Mouse (Mus musculus) myocyte (in vitro differentiated cells): ENCODE measurements around the gene Sgsm1. TPM values are rescaled to one million over a fixed set of nuclear protein-coding genes. Genes with fewer than 3 reads are reported as not detected.

Source experiments
- H3K27me3 ChIP-seq: one replicate; pipeline ENCODE4 v1.6.1; 2011; ENCODE audit not compliant: control insufficient read depth, insufficient read depth, insufficient read length
- H3K36me3 ChIP-seq: one replicate; pipeline ENCODE4 v1.6.1; 2011; ENCODE audit not compliant: control insufficient read depth, insufficient read depth
- H3K4me2 ChIP-seq: one replicate; pipeline ENCODE4 v1.6.1; 2011; ENCODE audit warnings: low read depth, control low read depth
- H3K4me3 ChIP-seq: one replicate; pipeline ENCODE4 v1.5.1; 2011; ENCODE audit warnings: mild to moderate bottlenecking, control low read depth, moderate library complexity
- H3K79me2 ChIP-seq: one replicate; pipeline ENCODE4 v1.6.1; 2011; ENCODE audit not compliant: control insufficient read depth, insufficient read depth
- H3ac ChIP-seq: one replicate; pipeline ENCODE4 v1.6.1; 2011; ENCODE audit not compliant: control insufficient read depth, insufficient read length
- CEBPB ChIP-seq: IDR thresholded peaks from 2 replicates; pipeline ENCODE4 v1.6.1; 2011; ENCODE audit warnings: mild to moderate bottlenecking, moderate library complexity; ENCODE audit not compliant: poor library complexity, insufficient read depth, severe bottlenecking
- E2F4 ChIP-seq: IDR thresholded peaks from one replicate; pipeline ENCODE4 v1.6.1; 2011; ENCODE audit warnings: mild to moderate bottlenecking, control low read depth, moderate library complexity; ENCODE audit not compliant: insufficient read depth
- MAX ChIP-seq: IDR thresholded peaks from one replicate; pipeline ENCODE4 v1.6.1; 2011; ENCODE audit warnings: low read depth, mild to moderate bottlenecking, control low read depth
- MYOD1 ChIP-seq, 3 experiments: IDR thresholded peaks; one replicate each; pipeline ENCODE4 v1.6.1; 2011; ENCODE audit warnings: control low read depth in 2 of 3, low read depth in 2 of 3, mild to moderate bottlenecking in 2 of 3, moderate library complexity in 1 of 3; ENCODE audit not compliant: insufficient read length in 2 of 3, control insufficient read depth in 1 of 3
- MYOG ChIP-seq, 3 experiments: IDR thresholded peaks; one replicate each; pipeline ENCODE4 v1.6.1; 2011; ENCODE audit warnings: control low read depth in 2 of 3, low read depth in 2 of 3, mild to moderate bottlenecking in 2 of 3; ENCODE audit not compliant: insufficient read length in 2 of 3, control insufficient read depth in 1 of 3, insufficient read depth in 1 of 3
- POLR2A ChIP-seq: IDR thresholded peaks from one replicate; pipeline ENCODE4 v1.6.1; 2011; ENCODE audit warnings: low read depth, mild to moderate bottlenecking, control low read depth, moderate library complexity; ENCODE audit not compliant: insufficient read length
- POLR2AphosphoS2 ChIP-seq: IDR thresholded peaks from one replicate; pipeline ENCODE4 v1.6.1; 2011; ENCODE audit warnings: low read depth, control low read depth; ENCODE audit not compliant: insufficient read length
- REST ChIP-seq: IDR thresholded peaks from one replicate; pipeline ENCODE4 v1.6.1; 2011; ENCODE audit warnings: mild to moderate bottlenecking, control low read depth, moderate library complexity; ENCODE audit not compliant: insufficient read depth, insufficient read length
- SRF ChIP-seq: IDR thresholded peaks from one replicate; pipeline ENCODE4 v1.6.1; 2011; ENCODE audit warnings: low read depth; ENCODE audit not compliant: control insufficient read depth, insufficient read length
- TCF12 ChIP-seq: IDR thresholded peaks from one replicate; pipeline ENCODE4 v1.6.1; 2011; ENCODE audit warnings: mild to moderate bottlenecking, control low read depth; ENCODE audit not compliant: poor library complexity, insufficient read depth, severe bottlenecking
- TCF3 ChIP-seq: IDR thresholded peaks from one replicate; pipeline ENCODE4 v1.6.1; 2011; ENCODE audit warnings: low read depth, control low read depth; ENCODE audit not compliant: insufficient read length
- USF1 ChIP-seq: IDR thresholded peaks from one replicate; pipeline ENCODE4 v1.6.1; 2011; ENCODE audit warnings: low read depth, mild to moderate bottlenecking, control low read depth, moderate library complexity
- polyA plus RNA-seq: library from polyadenylated mRNA; unstranded; fragments of >200 nt; fragmentation: generic; extraction: Trizol; gene quantifications from one replicate; pipeline ENCODE4 v1.2.1, GENCODE M21; 2012; ENCODE audit warnings: missing spikeins

The Sgsm1 gene
- polyA plus RNA-seq, 1 experiment: 3.6 TPM

DNA sequence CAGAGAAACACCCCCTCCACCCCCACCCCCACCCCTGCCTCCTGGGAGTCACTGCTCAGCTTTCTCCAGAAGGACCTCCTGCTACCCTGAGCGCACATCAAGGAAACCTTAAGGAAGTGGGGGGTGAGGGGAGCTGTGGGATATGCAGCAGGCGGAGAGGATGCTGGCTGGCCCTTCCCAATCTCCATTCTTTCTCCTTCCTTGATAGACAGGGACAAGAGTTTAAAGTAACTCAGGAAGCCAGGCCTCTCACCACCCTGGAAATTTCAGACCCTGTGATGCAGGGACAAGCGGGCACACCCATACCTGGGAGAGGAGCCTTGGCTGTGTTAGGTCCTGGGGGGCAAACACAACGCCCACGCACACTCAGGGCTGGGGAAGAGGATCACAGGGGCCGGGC, 100.3 kb downstream of the Sgsm1 start:
- Histone ChIP-seq H3ac (no peak overlapping the region), H3K4me2 (no peak overlapping the region), H3K79me2 (peaks cover 7% of the 10 kb centered on the region), H3K4me3 (no peak overlapping the region), H3K27me3 (no peaks in the 10 kb centered on the region), H3K36me3 (no peaks in the 10 kb centered on the region)
- no peak for TF ChIP-seq MAX
- TF ChIP-seq TCF12: no peak
- no peak for TF ChIP-seq MYOG (IDR thresholded peaks at IDR 0.05; ENCODE audit: control insufficient read depth in 1 of 3, insufficient read depth in 1 of 3, insufficient read length in 2 of 3, low read depth in 2 of 3)
- no peak for TF ChIP-seq POLR2AphosphoS2
- TF ChIP-seq CEBPB: no peak
- no peak for TF ChIP-seq USF1
- TF ChIP-seq E2F4: no peak
- no peak for TF ChIP-seq SRF

DNA sequence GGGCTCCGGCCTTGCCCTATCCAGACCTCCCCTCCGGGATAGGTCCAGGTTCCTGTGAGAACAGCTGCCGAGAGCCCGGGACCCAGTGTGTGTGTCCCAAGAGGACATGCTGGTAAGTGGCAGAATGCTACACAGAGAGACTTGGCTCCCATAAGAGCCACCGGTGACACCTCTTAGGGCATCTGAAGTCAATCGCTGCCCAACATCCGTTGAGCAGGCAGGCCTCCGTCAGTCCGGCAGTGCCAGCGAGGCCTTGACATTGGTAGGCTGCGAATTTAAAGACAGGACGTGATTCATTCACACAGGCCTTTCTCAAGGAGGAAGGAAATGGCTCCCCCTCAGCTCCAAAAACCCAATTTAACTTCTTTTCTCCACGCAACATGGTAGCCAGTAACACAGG, 100.7 kb downstream of the Sgsm1 start:
- TF ChIP-seq CEBPB (no peak), MAX (no peak), E2F4 (no peak), MYOG (IDR thresholded peaks at IDR 0.05; ENCODE audit: control insufficient read depth in 1 of 3, insufficient read depth in 1 of 3, insufficient read length in 2 of 3, low read depth in 2 of 3) (no peak), REST (no peak), SRF (no peak), POLR2A (no peak), POLR2AphosphoS2 (no peak), MYOD1 (IDR thresholded peaks at IDR 0.05; ENCODE audit: control insufficient read depth in 1 of 3, insufficient read length in 2 of 3, low read depth in 2 of 3) (no peak)
- no peak overlapping the region for H3K4me2 ChIP-seq
- H3K4me3 ChIP-seq: no peak overlapping the region
- H3K27me3 ChIP-seq: no peaks in the 10 kb centered on the region
- no peaks in the 10 kb centered on the region for H3K36me3 ChIP-seq
- H3ac ChIP-seq: no peak overlapping the region
- peaks cover 7% of the 10 kb centered on the region for H3K79me2 ChIP-seq

DNA sequence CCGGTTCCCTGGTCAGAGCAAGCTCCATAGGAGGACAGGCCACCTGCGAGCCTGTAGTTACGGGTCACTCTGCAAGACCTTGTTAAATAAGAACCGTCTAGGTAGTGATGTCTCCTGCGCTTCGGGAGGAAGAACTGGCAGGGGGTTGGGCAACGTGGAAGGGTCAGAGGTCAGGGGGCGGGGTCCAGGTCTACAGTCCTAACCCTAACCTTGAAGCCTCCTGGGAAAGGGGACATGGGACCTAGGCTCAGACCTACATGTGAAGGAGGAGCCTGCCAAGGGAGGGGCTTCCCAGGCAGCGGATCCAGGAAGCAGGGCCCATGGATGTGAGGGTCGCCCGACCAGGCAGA, 101.2 kb downstream of the Sgsm1 start:
- no peaks in the 10 kb centered on the region for H3K27me3 ChIP-seq
- no peak overlapping the region for H3ac ChIP-seq
- no peak for TF ChIP-seq MAX
- no peak for TF ChIP-seq POLR2A
- no peak for TF ChIP-seq TCF12
- no peak for TF ChIP-seq E2F4
- no peak for TF ChIP-seq MYOG (IDR thresholded peaks at IDR 0.05; ENCODE audit: control insufficient read depth in 1 of 3, insufficient read depth in 1 of 3, insufficient read length in 2 of 3, low read depth in 2 of 3)
- no peak for TF ChIP-seq POLR2AphosphoS2
- TF ChIP-seq MYOD1 (IDR thresholded peaks at IDR 0.05; ENCODE audit: control insufficient read depth in 1 of 3, insufficient read length in 2 of 3, low read depth in 2 of 3): no peak
- no peak for TF ChIP-seq CEBPB
- no peak for TF ChIP-seq SRF
- no peak for TF ChIP-seq TCF3
- TF ChIP-seq REST: no peak
- TF ChIP-seq USF1: no peak
- no peaks in the 10 kb centered on the region for H3K36me3 ChIP-seq
- H3K4me3 ChIP-seq: no peak overlapping the region
- peak overlapping the region; percentile 44 for H3K4me2 ChIP-seq
- peaks cover 7% of the 10 kb centered on the region for H3K79me2 ChIP-seq

DNA sequence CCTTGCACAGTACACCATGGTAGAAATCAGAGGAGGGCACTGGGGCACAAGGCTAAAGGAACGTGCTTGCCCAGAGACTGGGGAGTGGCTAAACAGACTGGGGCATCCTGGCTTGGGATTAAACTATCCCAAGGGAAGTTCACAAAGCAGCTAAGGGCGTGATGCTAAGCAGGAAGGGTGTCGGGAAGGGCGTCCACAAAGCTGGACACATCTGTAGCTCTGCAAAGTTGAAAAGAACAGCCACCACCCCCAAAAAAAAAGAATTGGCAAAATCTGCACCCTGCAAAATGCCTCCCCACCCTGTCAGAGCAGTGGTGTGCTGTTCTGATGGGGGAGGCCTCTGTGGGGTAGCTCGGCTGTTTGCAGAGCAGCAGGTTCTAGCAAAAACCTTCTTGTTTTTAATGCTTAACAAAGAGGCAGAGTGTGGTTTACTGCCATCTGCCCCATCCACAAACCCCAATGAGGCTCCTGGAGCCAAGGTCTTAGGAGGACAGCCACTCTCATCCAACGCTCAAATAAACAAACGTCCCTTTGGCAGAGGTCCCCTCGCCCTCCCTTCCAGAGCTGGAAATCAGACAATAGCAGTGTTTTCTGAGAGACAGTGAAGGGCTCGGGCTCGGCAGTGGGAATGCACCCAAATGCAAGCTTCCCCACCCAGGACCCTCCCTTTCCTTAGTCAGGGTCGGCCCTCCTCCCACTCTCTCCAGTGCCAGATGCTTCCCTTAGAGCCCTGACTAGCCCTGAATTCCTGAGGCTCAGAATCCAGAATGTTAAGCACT, 101.8 kb downstream of the Sgsm1 start:
- Histone ChIP-seq H3K4me2 (peak overlapping the region; percentile 44), H3K36me3 (no peaks in the 10 kb centered on the region), H3K27me3 (no peaks in the 10 kb centered on the region), H3K4me3 (no peak overlapping the region), H3ac (no peak overlapping the region), H3K79me2 (peaks cover 4% of the 10 kb centered on the region)
- TF ChIP-seq MYOG (IDR thresholded peaks at IDR 0.05; ENCODE audit: control insufficient read depth in 1 of 3, insufficient read depth in 1 of 3, insufficient read length in 2 of 3, low read depth in 2 of 3) (no peak), TCF12 (no peak), POLR2AphosphoS2 (no peak), TCF3 (no peak), SRF (no peak), MYOD1 (IDR thresholded peaks at IDR 0.05; ENCODE audit: control insufficient read depth in 1 of 3, insufficient read length in 2 of 3, low read depth in 2 of 3) (no peak), MAX (no peak), REST (no peak), USF1 (no peak), POLR2A (no peak), E2F4 (no peak), CEBPB (no peak)
